Mouse (Mus musculus) liver, embryonic 16.5 days (tissue): ENCODE data around the gene Gm17409. TPM values are rescaled to one million over a fixed set of nuclear protein-coding genes. Genes with fewer than 3 reads are reported as not detected.

Experiments
- ATAC-seq: fragments of 200-750 bp; cut with Nextera tagmentation; 2 replicates; pipeline ENCODE4 v1.8.0; 2017; ENCODE audit warnings: low read depth, mild to moderate bottlenecking, moderate number of reproducible peaks, moderate library complexity
- H3K27ac ChIP-seq: fragments of 300-500 bp; sonication (generic); 2 replicates; pipeline ENCODE4 v1.5.1; 2014; ENCODE audit warnings: mild to moderate bottlenecking, low read length
- H3K27me3 ChIP-seq: fragments of 300-500 bp; sonication (generic); 2 replicates; pipeline ENCODE4 v1.6.1; 2014; ENCODE audit warnings: low read depth, low read length, mixed read lengths; ENCODE audit not compliant: control insufficient read depth, insufficient read depth
- H3K36me3 ChIP-seq: fragments of 300-500 bp; sonication (generic); 2 replicates; pipeline ENCODE4 v1.6.1; 2014; ENCODE audit warnings: mild to moderate bottlenecking; ENCODE audit not compliant: control insufficient read depth, insufficient read depth
- H3K4me1 ChIP-seq: fragments of 300-500 bp; sonication (generic); 2 replicates; pipeline ENCODE4 v1.6.1; 2014; ENCODE audit warnings: low read depth, low read length, mixed read lengths; ENCODE audit not compliant: control insufficient read depth
- H3K4me2 ChIP-seq: fragments of 300-500 bp; sonication (generic); 2 replicates; pipeline ENCODE4 v1.6.1; 2014; ENCODE audit warnings: low read depth, low read length, mixed read lengths
- H3K4me3 ChIP-seq: fragments of 300-500 bp; sonication (generic); 2 replicates; pipeline ENCODE4 v1.5.1; 2014; ENCODE audit warnings: low read depth, mild to moderate bottlenecking, low read length
- H3K9ac ChIP-seq: fragments of 300-500 bp; sonication (generic); 2 replicates; pipeline ENCODE4 v1.6.1; 2014; ENCODE audit warnings: low read depth, low read length
- H3K9me3 ChIP-seq: fragments of 300-500 bp; sonication (generic); replicated peaks from 2 replicates; pipeline ENCODE4 v1.6.1; 2016; ENCODE audit warnings: low read length; ENCODE audit not compliant: control insufficient read depth
- WGBS: fragments of 180-500 bp; shearing (Covaris S2); extraction: QIAGEN DNeasy Blood & Tissue Kit; methylation state at CpG from one replicate; pipeline ENCODE4 v1.1.7; 2014; ENCODE audit not compliant: insufficient replicate concordance; 5-methylcytosine and 5-hydroxymethylcytosine counted together
- polyA plus RNA-seq: library from polyadenylated mRNA; unstranded; fragments of >200 nt; fragmentation: Nextera tagmentation; extraction: Ambion mirVana; gene quantifications from 2 replicates; pipeline ENCODE4 v1.2.1, GENCODE M21; 2015

Gene Gm17409
- not detected in 2 replicates for polyA plus RNA-seq

- ATAC-seq = no peak
- Histone ChIP-seq H3K4me2 (no peak within 1 kb of the TSS), H3K36me3 (peaks cover 8% of the 10 kb centered on the region), H3K9me3 (no peaks in the 10 kb centered on the region), H3K9ac (no peak within 1 kb of the TSS), H3K4me1 (no peaks in the 10 kb centered on the region), H3K27ac (no peak within 1 kb of the TSS), H3K4me3 (no peak within 1 kb of the TSS), H3K27me3 (no peaks in the 10 kb centered on the region)
- 68% methylated on average over 7 of the region's 7 CpGs for WGBS
Observed at GRCm38 (mm10) chr2:58469816-58470215, at the start of gene Gm17409. Gene Gm17409 (plus strand): TSS chr2:58470116.

- 28% methylated on average over 5 of the region's 5 CpGs for WGBS
- ATAC-seq = no peak
- H3K4me2 ChIP-seq = no peak overlapping the region
Observed at GRCm38 (mm10) chr2:58423319-58423718, 46.6 kb upstream of the Gm17409 start.

GRCm38 (mm10) chr2:58425436-58426004, 44.4 kb upstream of the Gm17409 start:
- Histone ChIP-seq H3K4me2 (no peak overlapping the region), H3K4me3 (no peak overlapping the region), H3K4me1 (no peaks in the 10 kb centered on the region), H3K27ac (no peak overlapping the region), H3K9me3 (no peaks in the 10 kb centered on the region), H3K36me3 (no peaks in the 10 kb centered on the region), H3K9ac (no peak overlapping the region), H3K27me3 (no peaks in the 10 kb centered on the region)
- WGBS = 88% methylated on average over 13 of the region's 13 CpGs
- no peak for ATAC-seq

More at GRCm38 (mm10) chr2:58423319-58423718, 46.6 kb upstream of the Gm17409 start:
- no peak overlapping the region for H3K27ac ChIP-seq
- H3K9ac ChIP-seq = no peak overlapping the region
- H3K4me3 ChIP-seq = no peak overlapping the region
- H3K27me3 ChIP-seq = no peaks in the 10 kb centered on the region
- H3K4me1 ChIP-seq = no peaks in the 10 kb centered on the region
- H3K9me3 ChIP-seq = no peaks in the 10 kb centered on the region
- H3K36me3 ChIP-seq = no peaks in the 10 kb centered on the region

GRCm38 (mm10) chr2:58432211-58432610, 37.7 kb upstream of the Gm17409 start:
- no peaks in the 10 kb centered on the region for H3K27me3 ChIP-seq
- H3K27ac ChIP-seq = no peak overlapping the region
- no peak overlapping the region for H3K9ac ChIP-seq
- no peak overlapping the region for H3K4me2 ChIP-seq
- no peaks in the 10 kb centered on the region for H3K4me1 ChIP-seq
- no peak for ATAC-seq
- 78% methylated on average over 7 of the region's 7 CpGs for WGBS
- no peaks in the 10 kb centered on the region for H3K36me3 ChIP-seq
- no peaks in the 10 kb centered on the region for H3K9me3 ChIP-seq
- H3K4me3 ChIP-seq = no peak overlapping the region

- no peak overlapping the region for H3K4me2 ChIP-seq
- no peak overlapping the region for H3K9ac ChIP-seq
- H3K4me3 ChIP-seq = no peak overlapping the region
- H3K9me3 ChIP-seq = no peaks in the 10 kb centered on the region
- no peak for ATAC-seq
- H3K27ac ChIP-seq = no peak overlapping the region
- no peaks in the 10 kb centered on the region for H3K36me3 ChIP-seq
- H3K4me1 ChIP-seq = no peaks in the 10 kb centered on the region
- WGBS = 63% methylated on average over 2 of the region's 2 CpGs
- no peaks in the 10 kb centered on the region for H3K27me3 ChIP-seq
Observed at GRCm38 (mm10) chr2:58433317-58433716, 36.6 kb upstream of the Gm17409 start.

- Histone ChIP-seq H3K9ac (no peak overlapping the region), H3K27ac (no peak overlapping the region), H3K36me3 (no peaks in the 10 kb centered on the region), H3K9me3 (no peaks in the 10 kb centered on the region), H3K4me2 (no peak overlapping the region), H3K27me3 (no peaks in the 10 kb centered on the region), H3K4me1 (no peaks in the 10 kb centered on the region), H3K4me3 (no peak overlapping the region)
- WGBS = 42% methylated on average over 2 of the region's 2 CpGs
- no peak for ATAC-seq
Observed at GRCm38 (mm10) chr2:58434438-58434837, 35.5 kb upstream of the Gm17409 start.

GRCm38 (mm10) chr2:58435507-58435906, 34.4 kb upstream of the Gm17409 start:
- Histone ChIP-seq H3K27me3 (no peaks in the 10 kb centered on the region), H3K4me3 (no peak overlapping the region), H3K4me1 (no peaks in the 10 kb centered on the region), H3K4me2 (no peak overlapping the region), H3K36me3 (no peaks in the 10 kb centered on the region), H3K9ac (no peak overlapping the region), H3K9me3 (no peaks in the 10 kb centered on the region), H3K27ac (no peak overlapping the region)
- 81% methylated on average over 13 of the region's 13 CpGs for WGBS
- no peak for ATAC-seq

GRCm38 (mm10) chr2:58436911-58437310, 33.0 kb upstream of the Gm17409 start:
- ATAC-seq = no peak
- Histone ChIP-seq H3K27ac (no peak overlapping the region), H3K4me1 (no peaks in the 10 kb centered on the region), H3K9me3 (no peaks in the 10 kb centered on the region), H3K4me3 (no peak overlapping the region), H3K4me2 (no peak overlapping the region), H3K27me3 (no peaks in the 10 kb centered on the region), H3K9ac (no peak overlapping the region), H3K36me3 (no peaks in the 10 kb centered on the region)
- 62% methylated on average over 3 of the region's 3 CpGs for WGBS

- no peaks in the 10 kb centered on the region for H3K4me1 ChIP-seq
- no peak overlapping the region for H3K9ac ChIP-seq
- no peak overlapping the region for H3K4me3 ChIP-seq
- WGBS = 36% methylated on average over 4 of the region's 4 CpGs
- H3K4me2 ChIP-seq = no peak overlapping the region
- no peak overlapping the region for H3K27ac ChIP-seq
- no peaks in the 10 kb centered on the region for H3K27me3 ChIP-seq
- ATAC-seq = no peak
- peaks cover 2% of the 10 kb centered on the region; the same call in 1 of the 2 replicates for H3K36me3 ChIP-seq
- H3K9me3 ChIP-seq = no peaks in the 10 kb centered on the region
Observed at GRCm38 (mm10) chr2:58443163-58443562, 26.8 kb upstream of the Gm17409 start.
